Mouse (Mus musculus): ENCODE data around the gene Mogs. TPM values are rescaled to one million over a fixed set of nuclear protein-coding genes. Genes with fewer than 3 reads are reported as not detected.

The Mogs gene
- polyA plus RNA-seq, 1 experiment from 2014 or later = 8.3 TPM

DNA sequence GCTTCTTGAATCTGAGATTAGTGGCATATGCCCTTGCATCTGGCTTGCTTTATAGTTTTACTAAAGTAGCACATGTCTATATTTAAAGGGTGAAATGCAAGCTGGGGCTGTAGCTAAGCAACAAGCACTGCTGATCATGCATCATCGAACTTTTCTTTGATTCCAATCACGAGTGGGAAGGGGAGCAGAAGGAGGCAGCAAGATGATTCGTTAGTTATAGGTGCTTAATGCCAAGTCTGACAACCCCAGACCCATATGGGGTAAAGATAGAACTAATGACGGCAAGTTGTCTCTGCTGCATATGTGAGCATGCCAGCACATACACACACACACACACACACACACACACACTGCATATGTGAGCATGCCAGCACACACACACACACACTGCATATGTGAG lies 11.1 kb upstream of the Mogs start:
- Histone ChIP-seq H3K4me2 (ENCODE audit: low read depth, low read length) (no peak overlapping the region), H3K36me3 (ENCODE audit: control insufficient read depth, insufficient read depth, low read length) (no peaks in the 10 kb centered on the region), H3K9ac (ENCODE audit: low read length) (no peak overlapping the region)

GRCm38 (mm10) chr6:83107566-83108400 lies 7.5 kb upstream of the Mogs start:
- H3K9ac ChIP-seq (ENCODE audit: low read length) = peak overlapping the region; percentile 97
- H3K4me1 ChIP-seq (ENCODE audit: control insufficient read depth, insufficient read depth, low read length) = peaks cover 27% of the 10 kb centered on the region
- H3K27me3 ChIP-seq (ENCODE audit: control insufficient read depth, insufficient read depth, low read length) = no peaks in the 10 kb centered on the region
- H3K27ac ChIP-seq (ENCODE audit: low read length) = peak overlapping the region; percentile 83; the same call in 1 of the 2 replicates
- WGBS = 36% methylated on average over 13 of the region's 13 CpGs
- peak overlapping the region; percentile 99; the same call in 1 of the 2 replicates for H3K4me3 ChIP-seq (replicated peaks; ENCODE audit: low read length)
- no peaks in the 10 kb centered on the region for H3K9me3 ChIP-seq (replicated peaks; ENCODE audit: control insufficient read depth, low read length)
- H3K4me2 ChIP-seq (ENCODE audit: low read depth, low read length) = peak overlapping the region; percentile 91
- H3K36me3 ChIP-seq (ENCODE audit: control insufficient read depth, insufficient read depth, low read length) = no peaks in the 10 kb centered on the region
- ATAC-seq (ENCODE audit: insufficient read depth, low FRiP score) = no peak

More for the DNA sequence above, 11.1 kb upstream of the Mogs start:
- Histone ChIP-seq H3K4me3 (replicated peaks; ENCODE audit: low read length) (no peak overlapping the region), H3K27me3 (ENCODE audit: control insufficient read depth, insufficient read depth, low read length) (no peaks in the 10 kb centered on the region), H3K27ac (ENCODE audit: low read length) (no peak overlapping the region), H3K4me1 (ENCODE audit: control insufficient read depth, insufficient read depth, low read length) (peaks cover 25% of the 10 kb centered on the region), H3K9me3 (replicated peaks; ENCODE audit: control insufficient read depth, low read length) (no peaks in the 10 kb centered on the region)
- 85% methylated on average over 4 of the region's 4 CpGs for WGBS
- ATAC-seq (ENCODE audit: insufficient read depth, low FRiP score) = no peak

DNA sequence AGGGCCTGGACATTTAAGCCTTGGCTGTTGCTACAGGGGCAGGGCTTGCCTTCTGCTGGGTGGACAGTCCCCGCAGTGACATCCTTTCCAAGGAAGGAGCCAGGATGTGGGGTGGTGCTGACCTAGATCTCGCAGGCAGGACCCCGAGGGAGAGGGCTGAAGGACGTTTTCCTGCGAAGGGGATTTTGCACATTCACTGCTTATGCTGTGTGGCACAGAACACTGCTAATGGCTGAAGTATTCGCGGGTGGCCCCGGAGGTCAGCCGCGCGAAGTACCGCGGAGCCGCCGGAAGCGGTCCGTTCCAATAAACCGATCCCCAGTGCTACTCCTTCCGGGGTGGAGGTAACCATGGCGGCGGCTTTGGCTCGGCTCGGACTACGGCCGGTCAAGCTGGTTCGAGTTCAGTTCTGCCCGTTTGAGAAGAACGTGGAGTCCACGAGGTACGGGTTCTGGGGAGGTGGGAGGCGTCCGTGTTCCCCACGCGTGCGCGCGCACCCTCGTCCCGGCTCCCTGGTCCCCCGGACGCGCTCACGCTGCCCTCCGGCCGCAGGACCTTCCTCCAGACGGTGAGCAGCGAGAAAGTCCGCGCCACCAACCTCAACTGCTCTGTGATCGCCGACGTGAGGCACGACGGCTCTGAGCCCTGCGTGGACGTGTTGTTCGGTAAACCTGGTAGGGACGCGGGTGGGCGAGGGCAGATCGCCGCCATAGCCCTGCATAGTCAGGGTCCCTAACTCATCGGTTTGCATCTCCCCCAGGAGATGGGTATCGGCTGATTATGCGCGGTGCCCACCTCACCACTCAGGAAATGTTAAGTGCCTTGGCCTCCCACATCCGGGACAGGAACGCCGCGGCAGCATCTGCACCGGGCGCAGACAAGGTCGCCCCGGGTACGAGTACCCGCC lies 6.3 kb upstream of the Mogs start, which contains the start of gene Mrpl53:
Gene Mrpl53, plus strand, starts transcription at position 279 of the 907 bp plus-strand sequence.
- Histone ChIP-seq H3K9me3 (replicated peaks; ENCODE audit: control insufficient read depth, low read length) (no peaks in the 10 kb centered on the region), H3K27ac (ENCODE audit: low read length) (peak within 1 kb of the TSS; percentile 83), H3K4me1 (ENCODE audit: control insufficient read depth, insufficient read depth, low read length) (peaks cover 20% of the 10 kb centered on the region), H3K36me3 (ENCODE audit: control insufficient read depth, insufficient read depth, low read length) (no peaks in the 10 kb centered on the region), H3K4me3 (replicated peaks; ENCODE audit: low read length) (peak within 1 kb of the TSS; percentile 99), H3K27me3 (ENCODE audit: control insufficient read depth, insufficient read depth, low read length) (no peaks in the 10 kb centered on the region), H3K4me2 (ENCODE audit: low read depth, low read length) (peak within 1 kb of the TSS; percentile 91), H3K9ac (ENCODE audit: low read length) (peak within 1 kb of the TSS; percentile 97)
- ATAC-seq (ENCODE audit: insufficient read depth, low FRiP score) = peak; percentile 87
- under 1% methylated on average over 76 of the region's 76 CpGs for WGBS

DNA sequence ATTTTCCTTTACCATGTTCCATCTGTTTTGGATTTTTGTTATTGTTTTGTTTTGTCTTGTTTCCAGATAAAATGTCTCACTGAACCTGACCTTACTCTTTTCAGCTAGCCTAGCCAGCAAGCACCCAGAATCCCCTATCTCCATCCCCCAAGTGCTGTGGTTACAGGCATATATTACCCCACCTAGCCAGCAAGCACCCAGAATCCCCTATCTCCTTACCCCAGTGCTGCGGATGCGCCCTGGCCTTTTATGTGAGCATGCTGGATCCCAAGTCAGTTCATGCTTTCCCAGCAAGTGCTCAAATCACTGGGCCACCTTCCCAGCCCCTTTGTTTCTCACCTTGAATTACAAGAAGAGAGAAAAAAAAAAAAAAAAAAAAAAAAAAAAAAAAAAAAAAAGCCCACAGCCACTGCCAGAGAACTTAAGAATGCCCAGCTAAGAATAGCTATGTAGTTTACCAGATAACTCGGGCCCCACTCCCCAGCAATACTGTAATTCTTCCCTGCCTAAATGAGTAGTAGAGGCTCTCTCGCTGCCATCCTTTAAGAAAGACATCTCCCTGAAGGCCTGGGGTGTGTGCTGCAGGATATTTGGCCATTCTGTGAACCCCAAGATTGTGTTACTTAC lies 3.7 kb upstream of the Mogs start:
- ATAC-seq (ENCODE audit: insufficient read depth, low FRiP score) = no peak
- Histone ChIP-seq H3K4me2 (ENCODE audit: low read depth, low read length) (no peak overlapping the region), H3K36me3 (ENCODE audit: control insufficient read depth, insufficient read depth, low read length) (no peaks in the 10 kb centered on the region), H3K4me1 (ENCODE audit: control insufficient read depth, insufficient read depth, low read length) (peaks cover 28% of the 10 kb centered on the region), H3K9ac (ENCODE audit: low read length) (no peak overlapping the region), H3K9me3 (replicated peaks; ENCODE audit: control insufficient read depth, low read length) (no peaks in the 10 kb centered on the region), H3K27ac (ENCODE audit: low read length) (no peak overlapping the region), H3K27me3 (ENCODE audit: control insufficient read depth, insufficient read depth, low read length) (no peaks in the 10 kb centered on the region), H3K4me3 (replicated peaks; ENCODE audit: low read length) (no peak overlapping the region)
- WGBS = 84% methylated on average over 4 of the region's 4 CpGs

GRCm38 (mm10) chr6:83115682-83116372 lies 531 bp downstream of the Mogs start:
- peak; percentile 16; the same call in 1 of the 2 replicates for ATAC-seq (ENCODE audit: insufficient read depth, low FRiP score)
- peak overlapping the region; percentile 93 for H3K9ac ChIP-seq (ENCODE audit: low read length)
- under 1% methylated on average over 42 of the region's 48 CpGs for WGBS
- peaks cover 12% of the 10 kb centered on the region for H3K36me3 ChIP-seq (ENCODE audit: control insufficient read depth, insufficient read depth, low read length)
- H3K4me3 ChIP-seq (replicated peaks; ENCODE audit: low read length) = peak overlapping the region; percentile 86
- H3K27me3 ChIP-seq (ENCODE audit: control insufficient read depth, insufficient read depth, low read length) = no peaks in the 10 kb centered on the region
- no peaks in the 10 kb centered on the region for H3K9me3 ChIP-seq (replicated peaks; ENCODE audit: control insufficient read depth, low read length)
- H3K4me2 ChIP-seq (ENCODE audit: low read depth, low read length) = peak overlapping the region; percentile 90
- H3K4me1 ChIP-seq (ENCODE audit: control insufficient read depth, insufficient read depth, low read length) = peaks cover 24% of the 10 kb centered on the region
- H3K27ac ChIP-seq (ENCODE audit: low read length) = peak overlapping the region; percentile 88

DNA sequence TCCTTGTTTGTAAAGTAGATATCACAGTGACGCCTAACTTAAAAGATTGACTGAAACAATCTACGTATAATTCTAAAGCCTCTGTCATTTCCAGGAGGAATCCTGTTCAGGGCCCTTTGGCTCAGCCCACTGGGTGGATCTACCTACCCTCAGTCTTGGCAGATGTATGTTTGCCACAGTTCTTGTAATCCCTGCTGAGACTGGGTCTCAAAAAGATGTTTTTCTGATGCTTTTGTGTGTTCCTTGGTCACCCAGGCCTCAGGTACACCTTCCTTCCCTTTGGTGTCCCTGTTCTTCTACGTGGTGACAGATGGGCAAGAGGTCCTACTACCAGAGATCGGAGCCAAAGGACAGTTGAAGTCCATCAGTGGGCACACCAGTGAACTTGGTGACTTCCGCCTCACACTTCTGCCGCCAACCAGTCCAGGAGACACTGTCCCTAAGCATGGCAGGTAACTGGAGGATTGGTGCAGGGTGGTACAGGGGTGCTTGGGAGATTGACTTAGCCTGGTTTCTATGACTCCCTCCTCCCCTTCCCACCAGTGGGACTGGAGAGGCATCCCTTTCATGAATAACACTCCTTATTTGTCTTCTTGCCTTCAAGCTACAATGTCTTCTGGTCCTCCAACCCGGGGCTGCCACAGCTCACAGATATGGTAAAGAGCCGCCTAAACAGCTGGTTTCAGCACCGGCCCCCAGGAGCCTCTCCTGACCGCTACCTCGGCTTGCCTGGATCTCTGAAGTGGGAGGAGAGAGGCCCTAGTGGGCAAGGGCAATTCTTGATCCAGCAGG lies 1.3 kb downstream of the Mogs start:
- Histone ChIP-seq H3K9me3 (replicated peaks; ENCODE audit: control insufficient read depth, low read length) (no peaks in the 10 kb centered on the region), H3K36me3 (ENCODE audit: control insufficient read depth, insufficient read depth, low read length) (peaks cover 12% of the 10 kb centered on the region), H3K4me3 (replicated peaks; ENCODE audit: low read length) (peak overlapping the region; percentile 86), H3K4me2 (ENCODE audit: low read depth, low read length) (peak overlapping the region; percentile 90), H3K27me3 (ENCODE audit: control insufficient read depth, insufficient read depth, low read length) (no peaks in the 10 kb centered on the region), H3K4me1 (ENCODE audit: control insufficient read depth, insufficient read depth, low read length) (peaks cover 24% of the 10 kb centered on the region), H3K27ac (ENCODE audit: low read length) (no peak overlapping the region), H3K9ac (ENCODE audit: low read length) (peak overlapping the region; percentile 93)
- no peak for ATAC-seq (ENCODE audit: insufficient read depth, low FRiP score)
- WGBS = 66% methylated on average over 11 of the region's 11 CpGs

DNA sequence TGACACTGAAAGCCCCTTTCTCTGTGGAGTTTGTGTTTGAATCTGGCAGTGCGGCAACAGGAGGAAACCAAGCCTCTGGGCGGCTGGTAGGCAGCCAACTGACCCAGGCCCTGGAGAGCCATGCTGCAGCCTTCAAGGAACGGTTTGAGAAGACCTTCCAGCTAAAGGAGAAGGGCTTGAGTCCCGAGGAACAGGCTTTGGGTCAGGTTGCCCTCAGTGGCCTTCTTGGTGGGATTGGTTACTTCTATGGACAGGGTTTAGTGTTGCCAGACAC lies 1.8 kb downstream of the Mogs start:
- H3K9me3 ChIP-seq (replicated peaks; ENCODE audit: control insufficient read depth, low read length) = no peaks in the 10 kb centered on the region
- no peaks in the 10 kb centered on the region for H3K27me3 ChIP-seq (ENCODE audit: control insufficient read depth, insufficient read depth, low read length)
- H3K4me3 ChIP-seq (replicated peaks; ENCODE audit: low read length) = no peak overlapping the region
- no peak overlapping the region for H3K4me2 ChIP-seq (ENCODE audit: low read depth, low read length)
- peaks cover 12% of the 10 kb centered on the region for H3K36me3 ChIP-seq (ENCODE audit: control insufficient read depth, insufficient read depth, low read length)
- ATAC-seq (ENCODE audit: insufficient read depth, low FRiP score) = no peak
- peaks cover 24% of the 10 kb centered on the region for H3K4me1 ChIP-seq (ENCODE audit: control insufficient read depth, insufficient read depth, low read length)
- H3K27ac ChIP-seq (ENCODE audit: low read length) = no peak overlapping the region
- H3K9ac ChIP-seq (ENCODE audit: low read length) = 0 out of 2 replicates have a peak overlapping the region, but pooled peaks have one; percentile 93
- 72% methylated on average over 4 of the region's 4 CpGs for WGBS

- WGBS = 85% methylated on average over 13 of the region's 13 CpGs
- Histone ChIP-seq H3K4me3 (replicated peaks; ENCODE audit: low read length) (no peak overlapping the region), H3K27ac (ENCODE audit: low read length) (no peak overlapping the region), H3K36me3 (ENCODE audit: control insufficient read depth, insufficient read depth, low read length) (peaks cover 12% of the 10 kb centered on the region), H3K4me1 (ENCODE audit: control insufficient read depth, insufficient read depth, low read length) (peaks cover 28% of the 10 kb centered on the region), H3K4me2 (ENCODE audit: low read depth, low read length) (no peak overlapping the region), H3K9ac (ENCODE audit: low read length) (peak overlapping the region; percentile 25; the same call in 1 of the 2 replicates), H3K27me3 (ENCODE audit: control insufficient read depth, insufficient read depth, low read length) (no peaks in the 10 kb centered on the region), H3K9me3 (replicated peaks; ENCODE audit: control insufficient read depth, low read length) (no peaks in the 10 kb centered on the region)
- no peak for ATAC-seq (ENCODE audit: insufficient read depth, low FRiP score)
Measured at GRCm38 (mm10) chr6:83117616-83118015, 2.3 kb downstream of the Mogs start.

Measured in stomach, embryonic 16.5 days (tissue).